Mouse (Mus musculus) forebrain, embryonic 15.5 days (tissue): ENCODE measurements around the gene Gm13128. TPM values are rescaled to one million over a fixed set of nuclear protein-coding genes. Genes with fewer than 3 reads are reported as not detected.
"Not testable (repeated sequence)": the region's sequence is repeated elsewhere in the genome, so short reads cannot be mapped to it uniquely, and the experiment has no call there.

ENCODE experiments used
- ATAC-seq: fragments of 200-750 bp; cut with Nextera tagmentation; replicated peaks from 2 replicates; pipeline ENCODE4 v1.8.0; 2017; ENCODE audit warnings: mild to moderate bottlenecking, moderate TSS enrichment, moderate library complexity
- H3K27ac ChIP-seq: fragments of 300-500 bp; sonication (generic); replicated peaks from 2 replicates; pipeline ENCODE4 v1.5.1; 2015; ENCODE audit warnings: mild to moderate bottlenecking, inconsistent platforms
- H3K27me3 ChIP-seq: fragments of 300-500 bp; sonication (generic); 2 replicates; pipeline ENCODE4 v1.6.1; 2015; ENCODE audit warnings: inconsistent platforms
- H3K36me3 ChIP-seq: fragments of 300-500 bp; sonication (generic); 2 replicates; pipeline ENCODE4 v1.6.1; 2015; ENCODE audit warnings: mild to moderate bottlenecking, inconsistent platforms
- H3K4me1 ChIP-seq: fragments of 300-500 bp; sonication (generic); 2 replicates; pipeline ENCODE4 v1.6.1; 2015; ENCODE audit warnings: inconsistent platforms
- H3K4me2 ChIP-seq: fragments of 300-500 bp; sonication (generic); replicated peaks from 2 replicates; pipeline ENCODE4 v1.6.1; 2015; ENCODE audit warnings: mild to moderate bottlenecking, inconsistent platforms
- H3K4me3 ChIP-seq: fragments of 300-500 bp; sonication (generic); 2 replicates; pipeline ENCODE4 v1.5.1; 2015; ENCODE audit warnings: mild to moderate bottlenecking, inconsistent platforms
- H3K9ac ChIP-seq: fragments of 300-500 bp; sonication (generic); replicated peaks from 2 replicates; pipeline ENCODE4 v1.6.1; 2015; ENCODE audit warnings: mild to moderate bottlenecking, inconsistent platforms
- H3K9me3 ChIP-seq: fragments of 300-500 bp; sonication (generic); 2 replicates; pipeline ENCODE4 v1.6.1; 2016; ENCODE audit warnings: inconsistent platforms
- WGBS: fragments of 180-500 bp; shearing (Covaris S2); methylation state at CpG from one replicate; pipeline ENCODE4 v1.1.7; 2015; ENCODE audit warnings: mixed read lengths; 5-methylcytosine and 5-hydroxymethylcytosine counted together
- polyA plus RNA-seq: library from polyadenylated mRNA; unstranded; fragments of >200 nt; fragmentation: Nextera tagmentation; extraction: Ambion mirVana; gene quantifications from 2 replicates; pipeline ENCODE4 v1.2.1, GENCODE M21; 2015

Gene Gm13128
- polyA plus RNA-seq = not detected in 2 replicates

- H3K36me3 ChIP-seq, ATAC-seq, H3K4me1 ChIP-seq, H3K9me3 ChIP-seq, H3K4me3 ChIP-seq, H3K9ac ChIP-seq, H3K27ac ChIP-seq, H3K27me3 ChIP-seq, H3K4me2 ChIP-seq: not testable (repeated sequence)
- 66% methylated on average over 4 of the region's 4 CpGs for WGBS
Measured at GRCm38 (mm10) chr4:144329949-144330348, at the start of gene Gm13128. Gene Gm13128, plus strand, starts transcription at chr4:144330249.

GRCm38 (mm10) chr4:144280388-144280787 lies 49.7 kb upstream of the Gm13128 start, which contains the start of gene Pramel5:
Gene Pramel5, minus strand, starts transcription at chr4:144280488.
- not testable (repeated sequence) for H3K4me2 ChIP-seq, ATAC-seq, H3K36me3 ChIP-seq, H3K4me3 ChIP-seq, H3K4me1 ChIP-seq, H3K27ac ChIP-seq, H3K27me3 ChIP-seq, H3K9me3 ChIP-seq, H3K9ac ChIP-seq
- 68% methylated on average over 1 of the region's 1 CpGs for WGBS

GRCm38 (mm10) chr4:144299414-144299813 lies 30.6 kb upstream of the Gm13128 start:
- not testable (repeated sequence) for H3K4me1 ChIP-seq, H3K4me3 ChIP-seq, ATAC-seq, H3K27me3 ChIP-seq, H3K9ac ChIP-seq, H3K36me3 ChIP-seq, H3K27ac ChIP-seq, H3K4me2 ChIP-seq, H3K9me3 ChIP-seq
- 49% methylated on average over 1 of the region's 1 CpGs for WGBS

GRCm38 (mm10) chr4:144312666-144313460 lies 17.2 kb upstream of the Gm13128 start:
- H3K4me3 ChIP-seq, H3K36me3 ChIP-seq, H3K4me1 ChIP-seq, H3K9ac ChIP-seq, H3K4me2 ChIP-seq, H3K27me3 ChIP-seq, ATAC-seq, H3K27ac ChIP-seq, H3K9me3 ChIP-seq: not testable (repeated sequence)
- 74% methylated on average over 2 of the region's 2 CpGs for WGBS

- not testable (repeated sequence) for H3K4me3 ChIP-seq, ATAC-seq, H3K4me1 ChIP-seq, H3K9ac ChIP-seq, H3K9me3 ChIP-seq, H3K27me3 ChIP-seq, H3K36me3 ChIP-seq, H3K27ac ChIP-seq, H3K4me2 ChIP-seq
- 81% methylated on average over 3 of the region's 3 CpGs for whole genome bisulfite sequencing
Measured at GRCm38 (mm10) chr4:144335856-144336255, 5.8 kb downstream of the Gm13128 start.

- not testable (repeated sequence) for H3K4me3 ChIP-seq, ATAC-seq, H3K36me3 ChIP-seq, H3K4me2 ChIP-seq, H3K27ac ChIP-seq, H3K27me3 ChIP-seq, H3K9me3 ChIP-seq, H3K9ac ChIP-seq, H3K4me1 ChIP-seq
- WGBS = 96% methylated on average over 3 of the region's 3 CpGs
Measured at GRCm38 (mm10) chr4:144357642-144358041, 27.6 kb downstream of the Gm13128 start, which contains the start of gene Gm13119. Gene Gm13119, plus strand, starts transcription at chr4:144357942.

- H3K27ac ChIP-seq = no peak within 1 kb of the TSS
- no peak within 1 kb of the TSS for H3K9ac ChIP-seq
- WGBS = 58% methylated on average over 2 of the region's 2 CpGs
- H3K4me1 ChIP-seq = no peaks in the 10 kb centered on the region
- no peaks in the 10 kb centered on the region for H3K27me3 ChIP-seq
- no peak for ATAC-seq
- H3K36me3 ChIP-seq = no peaks in the 10 kb centered on the region
- peaks cover 35% of the 10 kb centered on the region for H3K9me3 ChIP-seq
- H3K4me2 ChIP-seq = no peak within 1 kb of the TSS
- H3K4me3 ChIP-seq = no peak within 1 kb of the TSS
Measured at GRCm38 (mm10) chr4:144377911-144378310, 47.9 kb downstream of the Gm13128 start, which contains the start of gene Pramef20. Gene Pramef20, minus strand, starts transcription at chr4:144377933.

Other genes with a start within 250 kb of the Gm13128 start
- not detected in 2 replicates for gene Gm13102, start 223.8 kb upstream of the Gm13128 start, polyA plus RNA-seq
- gene Oog3, start 167.6 kb upstream of the Gm13128 start, polyA plus RNA-seq = not detected in 2 replicates
- gene Oog2, start 139.5 kb upstream of the Gm13128 start, polyA plus RNA-seq = not detected in 2 replicates
- gene C87977, start 116.9 kb upstream of the Gm13128 start, polyA plus RNA-seq = not detected in 2 replicates
- gene Pramel5, start 49.8 kb upstream of the Gm13128 start, polyA plus RNA-seq = not detected in 2 replicates
- gene Gm13119, start 27.7 kb downstream of the Gm13128 start, polyA plus RNA-seq = not detected in 2 replicates
- not detected in 2 replicates for gene Pramef20, start 47.7 kb downstream of the Gm13128 start, polyA plus RNA-seq
- gene Pramef12, start 78.2 kb downstream of the Gm13128 start, polyA plus RNA-seq = not detected in 2 replicates
- gene 1700012P22Rik, start 108.5 kb downstream of the Gm13128 start, polyA plus RNA-seq = not detected in 2 replicates
- gene Gm9944, start 123.1 kb downstream of the Gm13128 start, polyA plus RNA-seq = not detected in 2 replicates
- gene Aadacl3, start 133.5 kb downstream of the Gm13128 start, polyA plus RNA-seq = not detected in 2 replicates
- gene 9430007A20Rik, start 189.6 kb downstream of the Gm13128 start, polyA plus RNA-seq = not detected in 2 replicates
- not detected in 2 replicates for gene Gm13124, start 234.9 kb downstream of the Gm13128 start, polyA plus RNA-seq